Mouse (Mus musculus): ENCODE results near the gene Trpt1.

DNA sequence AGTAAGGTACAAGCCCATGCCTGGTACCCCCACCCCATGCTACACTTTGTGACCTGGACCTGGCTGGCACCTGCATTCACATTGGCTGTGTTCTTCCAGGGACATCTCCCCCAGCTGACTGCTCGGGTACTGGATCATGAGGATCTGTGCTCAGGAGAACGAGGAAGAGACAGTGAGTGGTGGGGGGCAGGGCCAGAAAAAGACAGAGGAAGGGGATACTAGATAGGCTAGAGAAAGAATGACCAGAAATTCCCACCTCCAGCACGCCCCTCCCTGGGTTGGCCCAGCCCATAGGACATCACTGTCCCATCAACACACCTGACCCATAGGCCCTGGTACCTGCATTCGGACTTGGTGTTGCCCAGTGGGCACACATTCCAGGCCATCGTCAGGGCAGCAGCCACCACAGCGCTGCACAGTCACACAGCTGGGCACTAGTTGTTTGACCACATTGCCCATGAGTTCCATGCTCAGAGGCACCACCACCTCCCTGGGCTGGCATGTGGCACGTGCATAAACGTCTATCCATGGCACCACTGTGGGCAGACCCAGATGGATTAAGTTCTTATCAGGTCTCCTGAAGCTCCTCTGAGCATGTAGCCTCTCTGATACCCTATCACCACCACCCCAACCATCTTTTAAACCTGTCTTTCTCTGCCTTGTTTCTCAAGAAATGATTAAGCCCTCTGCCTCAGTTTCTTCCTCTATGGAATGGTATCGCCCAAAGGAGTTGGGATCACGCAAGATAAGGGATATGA, 9.8 kb upstream of the Trpt1 start:
- TF ChIP-seq EP300 (IDR thresholded peaks at IDR 0.05; ENCODE audit: low read depth) (no peak), CTCF (IDR thresholded peaks at IDR 0.05; ENCODE audit: low read depth) (no peak)

Measured in heart, postnatal 0 days (tissue).